Mouse (Mus musculus): ENCODE data around the gene Mpdz.

DNA sequence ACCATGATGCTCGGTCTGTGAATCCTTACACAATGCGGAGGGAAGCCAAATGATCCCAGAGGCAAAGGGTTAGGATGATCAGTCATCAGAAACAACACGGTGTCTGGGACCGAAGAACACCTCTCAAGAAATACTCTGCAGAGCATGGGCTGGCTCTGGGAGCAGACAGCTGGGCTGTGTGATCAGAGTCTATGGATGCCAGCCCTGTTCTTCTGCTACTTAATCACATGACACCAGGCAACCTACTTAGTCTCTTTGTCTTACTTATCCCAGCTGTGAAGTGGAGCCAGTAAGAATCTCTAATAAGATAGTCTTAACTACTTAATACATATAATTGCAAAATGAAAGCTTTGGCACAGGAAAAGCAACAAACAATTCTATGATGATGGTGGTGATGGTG lies 118.8 kb downstream of the Mpdz start:
- TF ChIP-seq EP300 (IDR thresholded peaks at IDR 0.05; ENCODE audit: low read depth in 1 of 2, low read length in 2 of 2) (no peak), MXI1 (IDR thresholded peaks at IDR 0.05; ENCODE audit: low read depth, low read length) (no peak), POLR2A (IDR thresholded peaks at IDR 0.05; ENCODE audit: control insufficient read depth in 1 of 2, insufficient read depth in 1 of 2, low read depth in 1 of 2, low read length in 2 of 2, poor library complexity in 1 of 2) (no peak), MAFK (IDR thresholded peaks at IDR 0.05; ENCODE audit: borderline replicate concordance, low read depth, low read length) (no peak), CTCF (IDR thresholded peaks at IDR 0.05 in 2 of 3, conservative IDR thresholded peaks at IDR 0.05 in 1 of 3; ENCODE audit: control insufficient read depth in 1 of 3, insufficient read depth in 1 of 3, low read depth in 2 of 3, low read length in 3 of 3, poor library complexity in 1 of 3, severe bottlenecking in 1 of 3) (no peak), ZC3H11A (IDR thresholded peaks at IDR 0.05; ENCODE audit: low read depth, low read length) (no peak), TAL1 (IDR thresholded peaks at IDR 0.05; ENCODE audit: low read length) (no peak), POLR2AphosphoS2 (IDR thresholded peaks at IDR 0.05; ENCODE audit: low read length) (no peak), NELFE (IDR thresholded peaks at IDR 0.05; ENCODE audit: low read depth, low read length) (no peak)

Measured in MEL (cell line).